Mouse (Mus musculus) regulatory T cell (primary cell): ENCODE data around the gene Nfya.
"Not testable (repeated sequence)": the region's sequence is repeated elsewhere in the genome, so short reads cannot be mapped to it uniquely, and the experiment has no call there.

ENCODE experiments used
- in situ Hi-C: fragments of 300-600 bp; cut with MboI, MseI; formaldehyde crosslinking; loops from one replicate; pipeline ENCODE4 v1.15.1; 2025; ENCODE audit warnings: high pct_unique_total_duplicates

Nfya gene

GRCm38 (mm10) chr17:48402751-48403150 lies 7.0 kb downstream of the Nfya start:
- in situ Hi-C loops: loop anchor here (25.0 kb wide), 1 partner anchor 1785 kb away; the partner anchor contains the start of gene Rftn1

- in situ Hi-C loops: loop anchor here (25.0 kb wide), 1 partner anchor 1786 kb away; the partner anchor contains the start of gene Rftn1
Measured at GRCm38 (mm10) chr17:48401710-48402109, 8.0 kb downstream of the Nfya start.

DNA sequence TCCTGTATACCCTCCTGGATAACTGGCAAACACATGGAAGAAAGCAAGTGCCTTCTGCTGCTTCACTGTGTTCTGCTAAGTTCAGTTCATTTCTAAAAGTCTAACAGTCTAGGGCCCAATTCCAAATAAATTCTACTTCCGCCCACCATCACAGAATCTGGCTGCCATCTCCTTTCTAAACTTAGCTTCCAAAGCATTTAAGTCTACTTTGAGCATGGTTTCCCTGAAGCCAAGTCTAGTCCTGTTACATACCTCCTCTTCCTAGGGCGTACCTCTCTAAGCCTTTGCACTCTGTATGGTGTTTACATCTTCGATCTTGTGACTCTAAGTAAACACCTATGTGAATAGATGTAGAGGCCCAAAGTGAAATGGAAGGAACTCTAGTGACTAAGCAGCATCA lies 17.1 kb downstream of the Nfya start:
- in situ Hi-C loops: no loop called here

DNA sequence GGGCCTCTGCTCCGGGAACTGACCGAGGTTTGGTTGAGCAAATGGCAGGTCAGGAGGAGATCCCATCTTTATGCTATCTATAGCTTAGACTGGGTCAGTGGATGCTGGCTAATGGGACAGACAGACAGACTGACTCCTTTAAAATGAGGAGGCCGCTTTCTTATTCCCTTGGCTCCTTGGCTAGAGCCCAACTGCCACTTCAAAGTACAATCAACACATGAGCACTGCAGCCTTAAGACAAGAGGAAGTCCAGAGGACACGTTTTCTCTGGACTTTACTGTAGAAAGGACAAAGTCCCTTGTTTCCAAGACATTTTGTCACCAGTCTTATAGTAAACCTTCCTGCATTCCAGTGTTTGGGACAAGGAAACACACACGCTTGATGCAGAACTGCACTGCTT lies 18.3 kb downstream of the Nfya start:
- in situ Hi-C loops: no loop called here

DNA sequence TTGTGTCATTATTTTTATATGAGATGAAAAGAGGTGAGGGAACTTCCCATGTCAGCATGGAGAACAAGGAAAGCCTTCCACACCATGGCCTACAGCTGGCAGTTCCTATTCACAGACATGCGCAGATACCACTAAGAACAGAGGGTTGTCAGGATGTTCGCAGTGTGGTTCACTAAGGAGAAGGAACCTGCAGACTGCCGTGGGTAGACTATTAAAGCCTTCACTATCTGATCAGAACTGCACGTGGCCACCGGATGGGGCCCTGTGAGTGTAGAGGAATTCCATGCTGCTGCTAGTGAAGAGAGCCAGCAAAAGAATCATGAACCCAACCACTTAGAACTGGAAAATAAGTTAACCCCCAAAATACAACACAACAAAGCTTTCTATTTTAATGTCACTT lies 20.3 kb downstream of the Nfya start:
- in situ Hi-C loops: no loop called here

DNA sequence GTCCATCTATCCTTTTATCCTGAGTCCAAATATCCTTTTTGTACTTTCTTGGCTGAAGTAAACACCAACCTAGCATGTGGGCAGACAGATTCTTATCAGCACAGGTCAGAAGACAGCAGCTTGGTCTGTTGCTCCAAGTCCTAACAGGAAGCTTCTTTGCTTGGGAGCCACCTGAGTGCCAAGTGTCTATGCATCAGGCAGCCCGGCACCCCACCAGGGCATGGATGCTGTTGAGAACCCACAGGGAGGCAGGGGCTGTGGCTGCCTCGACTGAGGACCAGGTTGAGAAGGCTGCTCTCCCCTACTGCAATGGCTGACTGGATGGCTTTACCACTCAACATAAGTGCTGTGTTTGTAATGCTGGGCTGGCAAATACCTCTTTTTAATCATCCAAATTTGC lies 21.0 kb downstream of the Nfya start:
- in situ Hi-C loops: no loop called here

DNA sequence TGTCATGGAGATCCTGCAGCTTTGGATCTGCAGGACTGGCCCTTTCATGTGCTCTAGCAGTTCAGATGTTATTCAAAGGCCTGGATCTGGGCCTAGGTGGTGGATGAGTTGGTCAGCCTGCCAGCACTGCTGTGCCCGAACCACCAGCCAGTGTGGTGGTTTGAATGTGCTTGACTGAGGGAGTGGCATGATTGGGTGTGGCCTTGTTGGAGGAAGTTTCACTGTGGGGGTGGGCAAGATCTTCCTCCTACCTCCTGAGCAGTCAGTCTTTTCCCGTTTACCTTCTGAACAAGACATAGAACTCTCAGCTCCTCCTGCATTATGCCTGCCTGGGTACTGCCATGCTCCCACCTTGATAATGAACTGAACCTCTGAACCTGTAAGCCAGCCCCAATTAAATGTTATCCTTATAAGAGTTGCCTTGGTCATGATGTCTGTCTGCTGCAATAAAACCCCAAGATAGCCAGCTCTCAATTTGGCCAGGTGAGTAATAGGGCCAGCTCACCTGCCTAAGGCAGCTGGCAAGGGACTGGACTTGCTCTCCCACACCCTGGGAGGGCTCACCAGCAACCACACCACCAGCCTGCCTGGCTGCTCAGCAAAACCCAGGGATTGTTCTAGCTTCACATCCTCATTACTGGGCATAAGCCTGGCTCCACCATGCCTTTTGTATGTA lies 23.8 kb downstream of the Nfya start:
- in situ Hi-C loops: no loop called here

DNA sequence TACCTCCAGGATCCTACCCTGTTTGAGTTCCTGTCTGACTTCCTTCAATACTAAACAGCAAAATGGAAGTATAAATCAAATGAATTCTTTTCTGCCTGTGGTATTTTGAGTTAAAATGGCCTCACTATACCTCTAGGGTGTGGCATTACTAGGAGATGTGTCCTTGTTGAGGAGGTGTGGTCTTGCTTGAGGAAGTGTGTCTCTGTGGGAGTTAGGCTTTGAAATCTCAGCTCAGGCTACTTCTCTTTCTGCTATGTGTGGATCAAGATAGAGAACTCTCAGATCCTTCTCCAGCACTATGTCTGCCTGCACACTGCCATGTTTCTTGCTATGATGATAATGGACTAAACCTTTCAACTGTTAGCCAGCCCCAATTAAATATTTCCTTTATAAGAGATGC lies 30.7 kb downstream of the Nfya start:
- in situ Hi-C loops: no loop called here

DNA sequence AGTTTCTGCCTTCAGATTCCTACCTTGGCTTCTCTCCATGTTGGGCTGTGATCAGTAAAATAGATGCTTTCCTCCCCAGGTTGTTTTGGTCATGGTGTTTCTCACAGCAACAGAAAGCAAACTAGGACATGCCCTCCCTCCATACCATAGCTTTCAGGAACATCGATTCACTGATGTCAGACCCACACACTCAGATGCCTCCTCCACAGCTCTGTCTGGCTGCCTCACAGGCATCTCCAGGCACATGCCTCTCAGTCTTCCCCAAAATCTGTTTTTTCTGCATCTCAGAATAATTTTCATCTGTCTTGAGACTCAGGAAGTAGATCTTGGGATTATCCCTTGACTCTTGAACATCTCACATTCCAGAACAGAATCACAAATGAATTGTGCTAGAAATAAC lies 33.6 kb downstream of the Nfya start:
- in situ Hi-C loops: no loop called here

DNA sequence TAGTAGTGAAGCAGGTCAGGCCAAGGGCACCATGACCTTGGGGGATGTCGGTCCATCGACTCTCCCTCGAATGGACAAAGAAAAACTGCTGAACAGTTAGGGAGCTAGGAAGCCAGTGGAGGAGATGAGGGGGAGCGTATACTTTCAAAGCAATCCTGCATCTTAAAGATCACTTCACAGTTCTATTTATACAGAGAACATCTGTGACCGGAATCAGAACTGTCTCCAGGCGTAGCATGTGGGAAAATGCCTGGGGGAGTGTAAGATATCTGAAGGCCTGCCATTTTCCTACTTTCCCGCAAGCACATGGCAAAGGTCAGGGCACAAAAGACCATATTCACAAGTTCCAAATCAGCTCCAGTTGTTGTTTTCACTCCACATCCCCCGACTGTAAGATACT lies 36.7 kb downstream of the Nfya start:
- in situ Hi-C loops: no loop called here

- in situ Hi-C loops: no loop called here
Measured at GRCm38 (mm10) chr17:48371621-48372020, 38.1 kb downstream of the Nfya start.

- in situ Hi-C loops: no loop called here
Measured at GRCm38 (mm10) chr17:48366806-48367205, 42.9 kb downstream of the Nfya start.

DNA sequence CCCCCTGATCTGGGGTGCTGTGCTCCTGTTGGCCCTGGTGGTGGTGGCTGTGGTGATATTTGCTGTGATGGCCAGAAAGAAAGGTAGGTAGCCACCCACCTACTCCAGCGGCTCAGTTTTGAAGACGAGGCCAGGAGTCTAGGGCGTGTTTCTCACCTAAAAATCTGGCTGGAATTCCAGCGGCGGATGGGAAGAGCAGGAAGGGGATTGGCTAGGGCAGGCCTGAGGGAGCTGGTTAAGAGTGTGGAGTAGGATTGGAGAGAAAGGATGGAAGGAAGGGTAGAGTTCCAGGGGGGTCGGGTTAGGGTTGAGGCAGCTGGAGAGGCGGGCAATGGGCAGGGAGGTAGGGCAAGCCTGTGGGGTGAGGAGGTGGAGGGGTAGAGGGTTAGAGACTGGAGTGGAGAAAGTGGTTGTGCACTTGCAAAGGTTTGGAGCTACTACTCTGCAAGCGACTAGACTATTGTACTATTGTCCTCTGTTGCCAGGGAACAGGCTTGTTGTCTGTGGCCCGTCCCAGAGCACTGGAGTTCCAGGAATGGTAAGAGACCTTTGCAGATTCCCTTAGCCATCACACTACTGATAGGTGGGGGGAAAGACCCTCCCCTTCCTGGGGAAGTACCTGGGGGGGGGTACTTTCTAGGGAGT lies 44.1 kb downstream of the Nfya start:
- in situ Hi-C loops: no loop called here

DNA sequence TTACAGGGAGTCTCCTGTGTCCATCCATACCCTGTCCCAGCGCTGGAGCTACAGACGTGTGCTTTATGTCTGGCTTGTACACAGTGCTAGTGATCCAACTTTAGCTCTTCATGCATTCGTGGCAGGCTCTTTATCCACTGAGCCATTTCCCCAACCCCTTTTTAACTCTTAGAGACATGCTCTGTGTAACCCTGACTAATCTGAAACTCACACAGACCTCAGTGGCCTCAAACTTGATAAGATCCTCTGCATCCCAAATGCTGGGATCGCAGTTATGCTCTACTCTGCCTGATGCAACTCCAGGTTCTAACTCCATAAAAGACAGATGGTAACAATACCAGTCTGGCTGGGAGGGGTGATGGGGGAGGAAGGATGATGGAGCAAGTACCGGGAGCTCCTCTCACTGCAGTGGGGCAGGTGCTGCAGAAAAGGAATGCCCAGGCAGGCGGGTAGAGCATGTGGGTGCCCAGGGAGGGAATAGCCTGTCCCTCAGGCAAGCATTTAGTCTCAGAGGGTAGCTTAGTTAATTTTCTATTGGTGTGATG lies 46.2 kb downstream of the Nfya start:
- in situ Hi-C loops: no loop called here

- in situ Hi-C loops: no loop called here
Measured at GRCm38 (mm10) chr17:48362966-48363365, 46.7 kb downstream of the Nfya start.

GRCm38 (mm10) chr17:48362346-48362745 lies 47.4 kb downstream of the Nfya start:
- in situ Hi-C loops: no loop called here

GRCm38 (mm10) chr17:48360462-48360861 lies 49.2 kb downstream of the Nfya start:
- in situ Hi-C loops: no loop called here

GRCm38 (mm10) chr17:48359616-48360015 lies 50.1 kb downstream of the Nfya start, which contains the start of gene Treml1:
Treml1 (plus strand) TSS chr17:48359916.
- in situ Hi-C loops: no loop called here

DNA sequence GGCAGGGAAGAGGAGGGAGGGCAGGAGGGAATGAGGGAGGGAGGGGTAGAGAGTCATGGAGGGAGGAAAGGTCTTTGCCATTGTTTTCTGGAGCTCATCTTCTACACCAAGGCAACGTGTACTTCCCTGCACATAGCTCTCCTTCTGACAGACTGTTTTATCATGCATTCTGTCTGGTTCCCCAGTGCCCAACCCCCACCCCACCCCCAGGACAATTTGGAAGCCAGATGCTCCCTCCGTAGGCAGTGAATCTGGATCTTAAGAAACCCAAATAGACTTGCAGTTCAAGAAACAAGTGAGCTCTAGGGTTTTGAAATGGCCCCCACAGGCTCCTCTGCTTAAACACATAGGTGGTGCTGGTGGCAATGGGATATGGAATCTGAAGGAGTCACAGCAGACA lies 51.8 kb downstream of the Nfya start:
- in situ Hi-C loops: no loop called here

DNA sequence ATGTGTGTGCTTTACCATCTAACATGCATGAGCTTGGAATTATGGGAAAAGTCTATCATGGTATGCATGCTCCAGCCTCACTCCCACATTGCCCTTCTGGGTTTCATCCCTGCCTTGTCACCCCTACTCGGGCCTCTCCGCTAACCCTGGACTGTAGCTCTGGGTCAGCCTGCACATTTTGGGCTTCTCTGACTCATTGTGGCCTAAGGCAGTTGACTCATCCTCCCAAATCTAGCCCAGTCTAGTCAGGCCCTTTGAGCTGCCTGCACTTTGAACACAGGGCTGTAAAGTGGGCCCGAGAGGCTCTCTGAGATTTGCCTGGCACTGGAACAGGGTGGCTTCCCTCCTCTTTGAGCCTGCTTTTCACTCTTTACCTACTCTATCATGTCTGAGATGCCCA lies 53.9 kb downstream of the Nfya start:
- in situ Hi-C loops: no loop called here

- in situ Hi-C loops: not testable (repeated sequence)
Measured at GRCm38 (mm10) chr17:48352976-48353375, 56.7 kb downstream of the Nfya start.

- in situ Hi-C loops: no loop called here
Measured at GRCm38 (mm10) chr17:48350681-48351193, 59.0 kb downstream of the Nfya start.

DNA sequence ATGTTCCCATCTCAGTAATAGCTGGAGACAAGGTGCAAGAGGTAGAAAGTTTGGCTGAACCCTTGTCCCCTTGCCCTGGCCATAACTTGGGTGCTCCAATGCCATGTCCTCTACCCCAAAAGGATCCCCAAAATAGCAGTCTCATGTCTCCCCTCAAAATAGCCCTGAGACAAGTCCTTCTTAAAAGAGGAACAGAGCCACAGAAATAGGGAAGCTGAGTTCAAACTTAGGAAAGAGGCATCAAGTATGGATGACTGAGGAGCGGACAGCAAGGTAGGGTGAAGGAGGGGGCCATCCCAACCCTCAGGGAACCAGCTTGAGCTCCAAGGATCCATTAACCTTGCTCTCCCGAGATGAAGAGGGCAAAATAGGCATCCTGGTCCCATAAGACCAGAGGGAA lies 62.4 kb downstream of the Nfya start:
- in situ Hi-C loops: no loop called here
